Mouse (Mus musculus): ENCODE measurements around the gene Pcsk1n. TPM values are rescaled to one million over a fixed set of nuclear protein-coding genes. Genes with fewer than 3 reads are reported as not detected.
A peak's percentile ranks its signal among the peaks of the same experiment; 100 is the strongest.

The Pcsk1n gene
- total RNA-seq, 2 experiments from 2014 or later, result 48.9 to 64.9 TPM

GRCm38 (mm10) chrX:7945618-7946017 is 26.0 kb downstream of the Pcsk1n start:
- DNase-seq (ENCODE audit: low spot score in 2 of 2), result no peak

- no peak for DNase-seq (ENCODE audit: low spot score in 2 of 2)
Observed at GRCm38 (mm10) chrX:7947108-7947899, 27.7 kb downstream of the Pcsk1n start, which contains the start of gene Hdac6. Gene Hdac6, minus strand, starts transcription at chrX:7947889.

GRCm38 (mm10) chrX:7947900-7948492 is 28.4 kb downstream of the Pcsk1n start:
- peak; percentile 73 for DNase-seq (ENCODE audit: low spot score in 2 of 2)

GRCm38 (mm10) chrX:7950091-7950490 is 30.5 kb downstream of the Pcsk1n start:
- DNase-seq (ENCODE audit: low spot score in 2 of 2), result no peak

- DNase-seq (ENCODE audit: low spot score in 2 of 2), result no peak
Observed at GRCm38 (mm10) chrX:7958868-7959267, 39.2 kb downstream of the Pcsk1n start.

GRCm38 (mm10) chrX:7963829-7964626 is 44.4 kb downstream of the Pcsk1n start:
- no peak for DNase-seq (ENCODE audit: low spot score in 2 of 2)

GRCm38 (mm10) chrX:7966161-7966560 is 46.5 kb downstream of the Pcsk1n start:
- no peak for DNase-seq (ENCODE audit: low spot score in 2 of 2)

- DNase-seq (ENCODE audit: low spot score in 2 of 2), result no peak
Observed at GRCm38 (mm10) chrX:7967596-7968201, 48.1 kb downstream of the Pcsk1n start.

- no peak for DNase-seq (ENCODE audit: low spot score in 2 of 2)
Observed at GRCm38 (mm10) chrX:7968226-7968625, 48.6 kb downstream of the Pcsk1n start.

- DNase-seq (ENCODE audit: low spot score in 2 of 2), result no peak
Observed at GRCm38 (mm10) chrX:7968899-7969298, 49.3 kb downstream of the Pcsk1n start.

- no peak for DNase-seq (ENCODE audit: low spot score in 2 of 2)
Observed at GRCm38 (mm10) chrX:7971292-7971691, 51.7 kb downstream of the Pcsk1n start.

Other genes starting within 250 kb of the Pcsk1n start
- gene Plp2, start 248.4 kb upstream of the Pcsk1n start, total RNA-seq (2021), result 10 to 100 TPM; 54.4 to 68.4 TPM
- gene Magix, start 238.6 kb upstream of the Pcsk1n start, total RNA-seq (2021), result under 1 TPM; 0.46 to 0.64 TPM
- 10 to 100 TPM; 48.0 to 59.9 TPM for gene Gpkow, start 222.7 kb upstream of the Pcsk1n start, total RNA-seq (2021)
- 10 to 100 TPM; 45.4 to 62.8 TPM for gene Wdr45, start 205.5 kb upstream of the Pcsk1n start, total RNA-seq (2021)
- gene Gm45208, start 197.6 kb upstream of the Pcsk1n start, total RNA-seq (2021), result under 1 TPM in 1 of 2 experiments, not detected in 1; 0.58 TPM
- 10 to 100 TPM; 12.1 to 16.3 TPM for gene Praf2, start 191.4 kb upstream of the Pcsk1n start, total RNA-seq (2021)
- 1 to 10 TPM; 2.0 to 2.6 TPM for gene Ccdc120, start 168.9 kb upstream of the Pcsk1n start, total RNA-seq (2021)
- gene Tfe3, start 157.3 kb upstream of the Pcsk1n start, total RNA-seq (2021), result 10 to 100 TPM; 41.9 to 56.9 TPM
- gene Gripap1, start 130.1 kb upstream of the Pcsk1n start, total RNA-seq (2021), result 10 to 100 TPM; 52.4 to 54.4 TPM
- under 1 TPM; 0.54 to 0.76 TPM for gene Kcnd1, start 97.5 kb upstream of the Pcsk1n start, total RNA-seq (2021)
- 10 to 100 TPM; 57.4 to 63.1 TPM for gene Otud5, start 78.5 kb upstream of the Pcsk1n start, total RNA-seq (2021)
- gene Pim2, start 41.6 kb upstream of the Pcsk1n start, total RNA-seq (2021), result 10 to 100 TPM in 1 of 2 experiments, 1 to 10 TPM in 1; 8.1 to 13.4 TPM
- gene Slc35a2, start 35.8 kb upstream of the Pcsk1n start, total RNA-seq (2021), result 10 to 100 TPM; 38.9 to 50.3 TPM
- gene Pqbp1, start 20.6 kb upstream of the Pcsk1n start, total RNA-seq (2021), result 100 to 1,000 TPM in 1 of 2 experiments, 10 to 100 TPM in 1; 97.4 to 121 TPM
- gene Timm17b, start 20.5 kb upstream of the Pcsk1n start, total RNA-seq (2021), result 100 to 1,000 TPM in 1 of 2 experiments, 10 to 100 TPM in 1; 85.0 to 107 TPM
- gene Gm10491, start 12.0 kb upstream of the Pcsk1n start, total RNA-seq (2021), result not detected
- gene Gm10490, start 10.3 kb upstream of the Pcsk1n start, total RNA-seq (2021), result not detected
- gene Eras, start 8.8 kb downstream of the Pcsk1n start, total RNA-seq (2021), result not detected
- gene Hdac6, start 28.1 kb downstream of the Pcsk1n start, total RNA-seq (2021), result 10 to 100 TPM; 14.4 to 15.0 TPM
- gene Gata1, start 58.2 kb downstream of the Pcsk1n start, total RNA-seq (2021), result not detected
- gene Glod5, start 98.7 kb downstream of the Pcsk1n start, total RNA-seq (2021), result not detected
- 10 to 100 TPM in 1 of 2 experiments, 1 to 10 TPM in 1; 8.6 to 11.1 TPM for gene Suv39h1, start 154.9 kb downstream of the Pcsk1n start, total RNA-seq (2021)
- 1 to 10 TPM; 1.7 to 3.1 TPM for gene Was, start 170.7 kb downstream of the Pcsk1n start, total RNA-seq (2021)
- 10 to 100 TPM; 58.0 to 61.7 TPM for gene Wdr13, start 213.1 kb downstream of the Pcsk1n start, total RNA-seq (2021)
- 100 to 1,000 TPM; 107 to 140 TPM for gene Rbm3, start 226.1 kb downstream of the Pcsk1n start, total RNA-seq (2021)